Mouse (Mus musculus) lung, postnatal 4 days (tissue): Measurements from ENCODE around the gene Rab24.
A peak's percentile ranks its signal among the peaks of the same experiment; 100 is the strongest.

Source experiments
- DNase-seq, 2 experiments: peaks; one replicate each; pipeline ENCODE4 v3.0.0; 2021

Gene Rab24

GRCm38 (mm10) chr13:55328641-55329040, 6.9 kb upstream of the Rab24 start:
- peak in 1 of 2 experiments; percentile 17 for DNase-seq

- DNase-seq, result no peak
Measured at GRCm38 (mm10) chr13:55328171-55328570, 6.4 kb upstream of the Rab24 start.

GRCm38 (mm10) chr13:55327633-55328032, 5.9 kb upstream of the Rab24 start:
- DNase-seq, result peak; percentile 90 to 93

- peak in 1 of 2 experiments; percentile 16 for DNase-seq
Measured at GRCm38 (mm10) chr13:55327169-55327568, 5.4 kb upstream of the Rab24 start.

GRCm38 (mm10) chr13:55325596-55325995, 3.9 kb upstream of the Rab24 start:
- peak in 1 of 2 experiments; percentile 28 for DNase-seq

GRCm38 (mm10) chr13:55322130-55322825, 532 bp upstream of the Rab24 start:
- DNase-seq, result peak in 1 of 2 experiments; percentile 57

GRCm38 (mm10) chr13:55319931-55320533, 1.7 kb downstream of the Rab24 start, which contains the start of gene Prelid1:
Prelid1 (plus strand) TSS chr13:55320500.
- DNase-seq, result no peak

GRCm38 (mm10) chr13:55318351-55318750, 3.4 kb downstream of the Rab24 start:
- no peak for DNase-seq

GRCm38 (mm10) chr13:55314891-55315412, 6.8 kb downstream of the Rab24 start:
- no peak for DNase-seq

- no peak for DNase-seq
Measured at GRCm38 (mm10) chr13:55313051-55313450, 8.7 kb downstream of the Rab24 start.

GRCm38 (mm10) chr13:55312028-55312630, 9.6 kb downstream of the Rab24 start:
- DNase-seq, result no peak

- DNase-seq, result no peak
Measured at GRCm38 (mm10) chr13:55300913-55301312, 20.8 kb downstream of the Rab24 start.

GRCm38 (mm10) chr13:55296760-55297159, 25.0 kb downstream of the Rab24 start:
- DNase-seq, result no peak

- DNase-seq, result no peak
Measured at GRCm38 (mm10) chr13:55288854-55289253, 32.9 kb downstream of the Rab24 start.

- no peak for DNase-seq
Measured at GRCm38 (mm10) chr13:55277646-55278045, 44.1 kb downstream of the Rab24 start.

GRCm38 (mm10) chr13:55277203-55277602, 44.5 kb downstream of the Rab24 start:
- no peak for DNase-seq
